Mouse (Mus musculus) midbrain, embryonic 16.5 days (tissue): ENCODE data around the gene E430018J23Rik. TPM values are rescaled to one million over a fixed set of nuclear protein-coding genes. Genes with fewer than 3 reads are reported as not detected.
"Not testable (repeated sequence)": the region's sequence is repeated elsewhere in the genome, so short reads cannot be mapped to it uniquely, and the experiment has no call there.

Experiments
- ATAC-seq: fragments of 200-750 bp; cut with Nextera tagmentation; 2 replicates; pipeline ENCODE4 v1.8.0; 2017; ENCODE audit warnings: moderate TSS enrichment
- H3K27ac ChIP-seq: fragments of 300-500 bp; sonication (generic); 2 replicates; pipeline ENCODE4 v1.5.1; 2014; ENCODE audit warnings: mild to moderate bottlenecking, low read length, mixed read lengths
- H3K27me3 ChIP-seq: fragments of 300-500 bp; sonication (generic); 2 replicates; pipeline ENCODE4 v1.6.1; 2014; ENCODE audit warnings: low read depth, low read length, mixed read lengths; ENCODE audit not compliant: control insufficient read depth, insufficient read depth
- H3K36me3 ChIP-seq: fragments of 300-500 bp; sonication (generic); 2 replicates; pipeline ENCODE4 v1.6.1; 2014; ENCODE audit warnings: mild to moderate bottlenecking, low read length, moderate library complexity, mixed read lengths; ENCODE audit not compliant: control insufficient read depth, insufficient read depth
- H3K4me1 ChIP-seq: fragments of 300-500 bp; sonication (generic); 2 replicates; pipeline ENCODE4 v1.6.1; 2014; ENCODE audit warnings: mild to moderate bottlenecking, low read length, mixed read lengths; ENCODE audit not compliant: control insufficient read depth, insufficient read depth
- H3K4me2 ChIP-seq: fragments of 300-500 bp; sonication (generic); 2 replicates; pipeline ENCODE4 v1.6.1; 2014; ENCODE audit warnings: mild to moderate bottlenecking, low read length, mixed read lengths
- H3K4me3 ChIP-seq: fragments of 300-500 bp; sonication (generic); 2 replicates; pipeline ENCODE4 v1.5.1; 2014; ENCODE audit warnings: low read depth, mild to moderate bottlenecking, low read length, moderate library complexity, mixed read lengths
- H3K9ac ChIP-seq: fragments of 300-500 bp; sonication (generic); 2 replicates; pipeline ENCODE4 v1.6.1; 2014; ENCODE audit warnings: low read depth, low read length, mixed read lengths
- H3K9me3 ChIP-seq: fragments of 300-500 bp; sonication (generic); replicated peaks from 2 replicates; pipeline ENCODE4 v1.6.1; 2014; ENCODE audit warnings: mild to moderate bottlenecking, low read length, mixed read lengths; ENCODE audit not compliant: control insufficient read depth, poor library complexity, severe bottlenecking
- WGBS: fragments of 180-500 bp; shearing (Covaris S2); extraction: QIAGEN DNeasy Blood & Tissue Kit; methylation state at CpG from one replicate; pipeline ENCODE4 v1.1.7; 2014; 5-methylcytosine and 5-hydroxymethylcytosine counted together
- polyA plus RNA-seq: library from polyadenylated mRNA; unstranded; fragments of >200 nt; fragmentation: Nextera tagmentation; extraction: Ambion mirVana; gene quantifications from 2 replicates; pipeline ENCODE4 v1.2.1, GENCODE M21; 2015

E430018J23Rik gene
- polyA plus RNA-seq, 1 experiment from 2014 or later, result 4.9 TPM

- ATAC-seq, H3K27ac ChIP-seq, H3K4me2 ChIP-seq, H3K9ac ChIP-seq, H3K4me3 ChIP-seq, H3K9me3 ChIP-seq, H3K36me3 ChIP-seq, H3K27me3 ChIP-seq: not testable (repeated sequence)
- 93% methylated on average over 6 of the region's 6 CpGs for WGBS
- peaks cover 12% of the 10 kb centered on the region for H3K4me1 ChIP-seq
Observed at GRCm38 (mm10) chr7:127341861-127342260, 51.6 kb downstream of the E430018J23Rik start.

- Histone ChIP-seq H3K4me1 (peaks cover 7% of the 10 kb centered on the region), H3K36me3 (peaks cover 9% of the 10 kb centered on the region), H3K27me3 (no peaks in the 10 kb centered on the region), H3K4me3 (no peak overlapping the region), H3K9me3 (no peaks in the 10 kb centered on the region), H3K4me2 (no peak overlapping the region), H3K9ac (no peak overlapping the region), H3K27ac (no peak overlapping the region)
- ATAC-seq, result no peak
- 99% methylated on average over 8 of the region's 8 CpGs for WGBS
Observed at GRCm38 (mm10) chr7:127341356-127341755, 52.1 kb downstream of the E430018J23Rik start.

Other genes starting within 250 kb of the E430018J23Rik start
- 76.1 and 85.7 TPM in 2 replicates for gene Cd2bp2, start 197.6 kb downstream of the E430018J23Rik start, polyA plus RNA-seq
- 30.7 and 31.2 TPM in 2 replicates for gene Tbc1d10b, start 185.2 kb downstream of the E430018J23Rik start, polyA plus RNA-seq
- gene Mylpf, start 184.7 kb downstream of the E430018J23Rik start, polyA plus RNA-seq, result 2.8 and 4.8 TPM in 2 replicates
- gene Zfp553, start 160.6 kb downstream of the E430018J23Rik start, polyA plus RNA-seq, result 48.7 and 54.9 TPM in 2 replicates
- 14.3 and 15.5 TPM in 2 replicates for gene Sept1, start 160.5 kb downstream of the E430018J23Rik start, polyA plus RNA-seq
- gene Zfp771, start 149.4 kb downstream of the E430018J23Rik start, polyA plus RNA-seq, result 64.5 and 70.4 TPM in 2 replicates
- gene Dctpp1, start 132.9 kb downstream of the E430018J23Rik start, polyA plus RNA-seq, result 112 and 120 TPM in 2 replicates
- gene Sephs2, start 119.6 kb downstream of the E430018J23Rik start, polyA plus RNA-seq, result 59.4 and 59.7 TPM in 2 replicates
- gene Itgal, start 97.4 kb downstream of the E430018J23Rik start, polyA plus RNA-seq, result 0.25 and 0.31 TPM in 2 replicates
- gene Zfp768, start 48.0 kb downstream of the E430018J23Rik start, polyA plus RNA-seq, result 16.3 and 17.7 TPM in 2 replicates
- 10.1 and 10.5 TPM in 2 replicates for gene Zfp747, start 17.6 kb downstream of the E430018J23Rik start, polyA plus RNA-seq
- 4.6 and 5.4 TPM in 2 replicates for gene 9130019O22Rik, start 6.5 kb downstream of the E430018J23Rik start, polyA plus RNA-seq
- 4.9 and 5.3 TPM in 2 replicates for gene Zfp764, start 13.2 kb upstream of the E430018J23Rik start, polyA plus RNA-seq
- gene Zfp688, start 28.4 kb upstream of the E430018J23Rik start, polyA plus RNA-seq, result 27.7 and 28.1 TPM in 2 replicates
- 16.5 and 17.6 TPM in 2 replicates for gene Zfp689, start 55.5 kb upstream of the E430018J23Rik start, polyA plus RNA-seq
- 32.9 and 36.0 TPM in 2 replicates for gene Prr14, start 66.0 kb upstream of the E430018J23Rik start, polyA plus RNA-seq
- 9.1 and 12.5 TPM in 2 replicates for gene Fbrs, start 85.6 kb upstream of the E430018J23Rik start, polyA plus RNA-seq
- gene Srcap, start 118.4 kb upstream of the E430018J23Rik start, polyA plus RNA-seq, result 38.4 and 49.5 TPM in 2 replicates
- gene Gm42715, start 126.0 kb upstream of the E430018J23Rik start, polyA plus RNA-seq, result 14.1 and 15.7 TPM in 2 replicates
- gene Tmem265, start 167.8 kb upstream of the E430018J23Rik start, polyA plus RNA-seq, result 8.5 and 9.4 TPM in 2 replicates
- gene Phkg2, start 179.7 kb upstream of the E430018J23Rik start, polyA plus RNA-seq, result 59.4 and 62.5 TPM in 2 replicates
- 10.2 and 11.9 TPM in 2 replicates for gene Ccdc189, start 195.0 kb upstream of the E430018J23Rik start, polyA plus RNA-seq
- gene Rnf40, start 195.1 kb upstream of the E430018J23Rik start, polyA plus RNA-seq, result 50.3 and 56.7 TPM in 2 replicates
- 18.3 and 22.4 TPM in 2 replicates for gene Zfp629, start 222.2 kb upstream of the E430018J23Rik start, polyA plus RNA-seq